Mouse (Mus musculus) megakaryocyte, embryonic 14.5 days (primary cell): ENCODE data around the gene 2510009E07Rik.

Experiments
- FLI1 ChIP-seq: IDR thresholded peaks from 2 replicates; pipeline ENCODE4 v1.6.1; 2012; ENCODE audit warnings: low read length, inconsistent platforms, mixed read lengths
- GATA1 ChIP-seq: IDR thresholded peaks from 3 replicates; pipeline ENCODE4 v1.6.1; 2012; ENCODE audit warnings: mixed read lengths, low read length, inconsistent platforms, borderline replicate concordance

DNA sequence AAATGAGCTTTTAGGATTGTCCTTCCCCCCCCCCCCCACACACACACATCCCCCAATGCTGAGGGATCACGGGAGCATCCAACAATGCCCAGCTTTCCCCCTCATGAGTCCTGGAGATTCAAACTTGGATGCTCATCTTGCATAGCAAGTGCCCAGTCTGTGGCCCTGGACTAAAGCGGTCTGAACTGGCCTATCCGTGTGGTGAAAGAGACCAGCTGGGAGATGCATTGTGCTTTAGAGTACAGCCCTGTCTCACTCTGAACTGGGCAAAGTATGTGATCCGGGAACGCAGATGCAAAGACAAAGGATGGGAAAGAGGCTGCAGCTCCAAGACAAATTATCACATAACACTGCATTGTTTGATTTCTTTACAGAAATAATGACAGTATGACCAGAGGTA, 40.1 kb downstream of the 2510009E07Rik start:
- TF ChIP-seq GATA1 (no peak), FLI1 (no peak)
